Mouse (Mus musculus) intestine, embryonic 14.5 days (tissue): ENCODE measurements around the gene Emp1. TPM values are rescaled to one million over a fixed set of nuclear protein-coding genes. Genes with fewer than 3 reads are reported as not detected.
A peak's percentile ranks its signal among the peaks of the same experiment; 100 is the strongest.

Experiments
- ATAC-seq: fragments of 200-750 bp; cut with Nextera tagmentation; replicated peaks from 2 replicates; pipeline ENCODE4 v1.8.0; 2017; ENCODE audit warnings: low read depth, moderate number of reproducible peaks, moderate TSS enrichment, moderate library complexity; ENCODE audit not compliant: low FRiP score, low TSS enrichment
- DNase-seq: peaks from one replicate; pipeline ENCODE4 v3.0.0-alpha.2; 2018; ENCODE audit warnings: low spot score
- H3K27ac ChIP-seq: fragments of 300-500 bp; sonication (generic); 2 replicates; pipeline ENCODE4 v1.5.1; 2014; ENCODE audit warnings: low read depth, mild to moderate bottlenecking, control low read depth
- H3K27me3 ChIP-seq: fragments of 300-500 bp; sonication (generic); replicated peaks from 2 replicates; pipeline ENCODE4 v1.6.1; 2014; ENCODE audit warnings: low read length, control low read depth; ENCODE audit not compliant: control insufficient read depth, insufficient read depth
- H3K36me3 ChIP-seq: fragments of 300-500 bp; sonication (generic); 2 replicates; pipeline ENCODE4 v1.6.1; 2014; ENCODE audit warnings: low read length, control low read depth; ENCODE audit not compliant: control insufficient read depth, insufficient read depth
- H3K4me1 ChIP-seq: fragments of 300-500 bp; sonication (generic); replicated peaks from 2 replicates; pipeline ENCODE4 v1.6.1; 2014; ENCODE audit warnings: low read length, control low read depth, mixed read lengths; ENCODE audit not compliant: control insufficient read depth, insufficient read depth
- H3K4me2 ChIP-seq: fragments of 300-500 bp; sonication (generic); 2 replicates; pipeline ENCODE4 v1.6.1; 2014; ENCODE audit warnings: low read length
- H3K4me3 ChIP-seq: fragments of 300-500 bp; sonication (generic); 2 replicates; pipeline ENCODE4 v1.5.1; 2014; ENCODE audit warnings: low read depth, low read length, control low read depth, mixed read lengths
- H3K9ac ChIP-seq: fragments of 300-500 bp; sonication (generic); 2 replicates; pipeline ENCODE4 v1.6.1; 2014; ENCODE audit warnings: mild to moderate bottlenecking, low read length
- H3K9me3 ChIP-seq: fragments of 300-500 bp; sonication (generic); 2 replicates; pipeline ENCODE4 v1.6.1; 2016; ENCODE audit warnings: low read length, control low read depth; ENCODE audit not compliant: control insufficient read depth
- WGBS: fragments of 180-500 bp; shearing (Covaris S2); extraction: QIAGEN DNeasy Blood & Tissue Kit; methylation state at CpG from one replicate; pipeline ENCODE4 v1.1.7; 2014; 5-methylcytosine and 5-hydroxymethylcytosine counted together
- polyA plus RNA-seq: library from polyadenylated mRNA; unstranded; fragments of >200 nt; fragmentation: Nextera tagmentation; extraction: Ambion mirVana; gene quantifications from 2 replicates; pipeline ENCODE4 v1.2.1, GENCODE M21; 2014

The Emp1 gene
- polyA plus RNA-seq, 1 experiment from 2014 or later: 15.2 TPM

DNA sequence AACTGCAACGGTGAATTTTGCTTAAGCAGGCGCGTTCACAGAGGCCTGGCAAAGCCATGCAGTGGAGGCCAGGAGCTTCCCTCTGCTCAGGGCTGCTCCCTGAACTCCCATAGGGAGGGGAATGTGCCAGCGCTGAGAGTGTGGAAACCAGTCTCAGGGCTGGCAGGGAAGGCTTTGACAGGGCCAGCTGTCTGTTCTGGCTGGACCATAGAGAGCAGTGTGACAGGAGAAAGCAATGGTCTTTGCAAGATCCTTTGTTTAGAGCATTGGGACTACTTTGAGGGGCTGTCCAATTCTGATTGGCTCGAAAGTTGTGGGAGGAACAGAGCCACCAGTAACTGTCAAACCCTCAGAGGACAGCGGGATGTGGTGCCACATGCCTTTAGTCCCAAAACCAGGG lies 5.9 kb downstream of the Emp1 start:
- no peak overlapping the region for H3K4me3 ChIP-seq
- peaks cover 38% of the 10 kb centered on the region for H3K4me1 ChIP-seq
- ATAC-seq (no peak), DNase-seq (no peak)
- WGBS: 66% methylated on average over 6 of the region's 6 CpGs
- no peaks in the 10 kb centered on the region for H3K9me3 ChIP-seq
- no peak overlapping the region for H3K4me2 ChIP-seq
- no peak overlapping the region; the same call in 1 of the 2 replicates for H3K27ac ChIP-seq
- H3K36me3 ChIP-seq: no peaks in the 10 kb centered on the region
- H3K27me3 ChIP-seq: no peaks in the 10 kb centered on the region
- no peak overlapping the region for H3K9ac ChIP-seq

DNA sequence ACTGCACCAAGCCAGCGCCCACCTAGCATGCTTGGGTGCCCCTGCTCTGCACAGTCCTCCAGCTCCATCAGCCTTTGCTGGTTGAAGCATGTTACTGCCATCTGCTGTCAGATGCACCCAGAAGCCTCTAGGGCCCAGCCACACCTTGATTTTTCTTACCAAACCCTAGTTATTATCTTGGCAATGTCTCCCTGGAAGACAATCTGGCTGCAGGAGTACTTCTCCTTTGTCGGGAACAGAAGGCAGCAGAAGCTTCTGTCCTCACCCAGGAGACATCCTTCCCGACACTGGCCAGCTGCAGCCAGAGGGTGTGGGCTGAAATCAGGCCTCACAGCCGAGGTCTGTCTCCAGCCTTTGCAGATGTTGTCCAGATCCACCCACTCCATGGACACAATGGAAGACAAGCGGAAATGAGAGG lies 7.2 kb downstream of the Emp1 start:
- DNase-seq: peak; percentile 74
- H3K4me2 ChIP-seq: no peak overlapping the region
- H3K9me3 ChIP-seq: no peaks in the 10 kb centered on the region
- H3K4me1 ChIP-seq: peaks cover 33% of the 10 kb centered on the region
- peak overlapping the region; percentile 76; the same call in 1 of the 2 replicates for H3K27ac ChIP-seq
- peak; percentile 76 for ATAC-seq
- 31% methylated on average over 5 of the region's 5 CpGs for WGBS
- no peaks in the 10 kb centered on the region for H3K27me3 ChIP-seq
- H3K9ac ChIP-seq: no peak overlapping the region
- H3K4me3 ChIP-seq: no peak overlapping the region
- no peaks in the 10 kb centered on the region for H3K36me3 ChIP-seq

DNA sequence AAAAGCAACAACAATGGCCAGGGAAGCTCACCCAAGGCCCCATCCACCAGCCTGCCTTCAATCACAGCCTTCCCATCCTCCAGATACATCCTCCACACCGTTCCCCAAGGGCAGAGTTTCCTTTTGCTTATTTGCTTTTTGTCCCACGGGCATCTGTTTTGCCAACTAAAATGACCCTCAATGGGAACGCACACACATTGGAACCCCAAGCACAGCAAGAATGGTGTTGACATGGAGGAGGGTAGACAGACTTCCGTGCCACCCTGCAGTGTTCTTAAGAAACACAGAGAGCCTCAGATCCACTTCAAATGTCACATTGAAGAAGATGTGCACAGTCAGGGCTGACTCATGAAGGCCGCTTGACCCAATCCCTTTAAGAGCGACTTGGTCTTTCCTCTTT lies 8.6 kb downstream of the Emp1 start:
- no peak for DNase-seq
- no peak for ATAC-seq
- Histone ChIP-seq H3K9ac (no peak overlapping the region), H3K4me2 (no peak overlapping the region), H3K4me3 (no peak overlapping the region), H3K27me3 (no peaks in the 10 kb centered on the region), H3K27ac (no peak overlapping the region), H3K9me3 (no peaks in the 10 kb centered on the region), H3K4me1 (peaks cover 33% of the 10 kb centered on the region), H3K36me3 (no peaks in the 10 kb centered on the region)
- WGBS: 88% methylated on average over 6 of the region's 6 CpGs

DNA sequence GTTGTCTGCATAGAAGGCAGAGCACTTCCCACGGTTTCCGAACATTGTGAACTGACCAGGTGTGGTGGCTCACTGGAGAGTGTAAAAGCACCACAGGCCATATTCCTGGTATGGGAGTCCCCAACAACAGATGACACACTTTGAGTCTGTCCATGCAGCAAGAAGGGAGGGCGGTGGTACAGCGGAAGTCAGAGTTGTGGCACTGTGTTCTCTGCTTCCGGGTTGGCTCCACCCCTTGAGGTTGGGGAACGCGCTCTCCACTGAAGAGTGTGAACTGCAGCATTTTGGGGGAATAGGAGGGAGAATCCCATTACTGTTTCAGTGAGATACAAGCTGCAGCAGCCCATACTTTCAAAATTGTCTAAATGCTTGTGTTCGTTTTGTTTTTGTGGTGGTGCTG lies 11.0 kb downstream of the Emp1 start:
- H3K4me1 ChIP-seq: peaks cover 31% of the 10 kb centered on the region
- ATAC-seq (no peak), DNase-seq (no peak)
- H3K27me3 ChIP-seq: no peaks in the 10 kb centered on the region
- H3K4me2 ChIP-seq: no peak overlapping the region
- no peaks in the 10 kb centered on the region for H3K9me3 ChIP-seq
- WGBS: 86% methylated on average over 8 of the region's 8 CpGs
- H3K9ac ChIP-seq: no peak overlapping the region
- no peak overlapping the region for H3K27ac ChIP-seq
- no peaks in the 10 kb centered on the region for H3K36me3 ChIP-seq
- H3K4me3 ChIP-seq: no peak overlapping the region

DNA sequence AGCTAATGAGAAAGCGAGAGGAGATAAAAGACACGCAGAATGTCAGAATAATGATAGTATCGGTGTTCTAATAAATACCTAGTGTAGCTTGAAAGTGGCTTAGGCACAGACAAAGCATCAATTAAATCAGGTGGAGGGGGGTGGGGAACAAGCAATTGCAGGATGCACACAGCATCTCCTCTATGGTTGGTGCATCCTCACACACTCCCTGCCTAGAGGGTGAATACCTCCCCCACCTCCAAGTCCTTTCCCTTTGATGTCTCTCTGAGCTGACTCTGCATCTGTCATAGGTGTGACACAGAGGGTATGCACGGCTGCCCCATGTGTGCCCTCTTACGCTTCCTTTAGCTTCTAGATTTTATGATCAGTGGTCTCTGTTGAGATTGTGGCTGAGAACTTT lies 13.5 kb downstream of the Emp1 start:
- H3K27ac ChIP-seq: no peak overlapping the region

DNA sequence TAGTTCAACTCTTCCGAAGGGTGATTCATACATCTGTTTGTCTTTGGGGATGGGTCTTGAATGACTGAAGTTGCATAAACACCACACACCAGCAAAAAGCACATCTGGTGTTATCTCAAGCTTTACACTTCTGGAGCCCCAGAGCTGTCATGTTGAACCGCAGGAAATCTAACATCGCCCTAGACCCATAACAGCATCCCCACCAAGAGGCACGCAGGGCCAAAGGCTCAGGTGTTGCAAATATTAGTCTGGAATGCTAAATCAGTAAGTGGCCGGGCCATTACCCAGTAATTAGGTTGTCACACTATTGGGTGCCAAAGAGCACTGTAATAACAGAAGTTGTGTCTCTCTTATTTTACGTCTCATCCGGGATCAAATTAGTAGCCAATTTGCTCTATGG lies 13.9 kb downstream of the Emp1 start:
- Histone ChIP-seq H3K4me2 (no peak overlapping the region), H3K4me3 (no peak overlapping the region), H3K27ac (no peak overlapping the region), H3K36me3 (peaks cover 12% of the 10 kb centered on the region), H3K4me1 (peaks cover 9% of the 10 kb centered on the region), H3K9ac (no peak overlapping the region), H3K27me3 (no peaks in the 10 kb centered on the region), H3K9me3 (no peaks in the 10 kb centered on the region)
- 59% methylated on average over 7 of the region's 7 CpGs for WGBS
- DNase-seq (no peak), ATAC-seq (no peak)

More for the DNA sequence above, 13.5 kb downstream of the Emp1 start:
- Histone ChIP-seq H3K9me3 (no peaks in the 10 kb centered on the region), H3K4me1 (peaks cover 9% of the 10 kb centered on the region), H3K4me3 (no peak overlapping the region), H3K9ac (no peak overlapping the region), H3K27me3 (no peaks in the 10 kb centered on the region), H3K4me2 (no peak overlapping the region), H3K36me3 (peaks cover 9% of the 10 kb centered on the region)
- WGBS: 48% methylated on average over 5 of the region's 5 CpGs
- DNase-seq (no peak), ATAC-seq (no peak)

DNA sequence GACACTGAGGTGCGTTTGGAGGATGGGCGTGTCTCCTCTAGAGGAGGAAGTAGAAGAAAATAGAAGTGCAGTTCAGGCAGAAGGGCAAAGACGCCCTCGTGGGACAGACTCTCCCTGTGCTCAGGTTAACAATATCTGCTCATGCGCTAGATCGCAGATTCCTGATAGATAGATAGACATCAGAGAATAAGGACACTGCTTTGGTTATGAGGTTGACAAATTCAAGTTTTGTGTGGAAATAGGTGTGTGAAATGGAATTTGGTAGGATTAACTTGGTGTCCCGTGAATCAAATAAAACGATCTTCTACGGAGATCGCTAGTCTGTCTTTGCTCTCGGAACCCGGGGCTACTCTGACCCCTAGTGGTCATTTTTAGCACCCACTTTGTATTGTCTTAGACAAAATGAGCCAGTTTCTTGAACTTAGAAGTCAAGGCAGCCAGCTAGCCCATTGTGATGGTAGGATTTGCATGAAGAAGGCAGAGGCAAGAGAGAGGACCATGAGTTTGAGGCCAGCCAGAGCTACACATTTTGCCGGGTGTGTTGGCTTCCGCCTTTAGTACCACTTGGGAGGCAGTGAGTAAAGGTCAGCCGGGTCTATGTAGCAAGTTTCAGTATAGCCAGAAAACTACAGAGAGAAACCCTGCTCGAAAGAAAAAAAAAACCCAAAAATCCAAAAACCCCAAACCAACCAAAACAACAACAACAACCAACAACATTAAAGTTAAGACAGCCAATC lies 15.4 kb downstream of the Emp1 start:
- peak; percentile 77 for DNase-seq
- H3K36me3 ChIP-seq: peaks cover 21% of the 10 kb centered on the region
- peak overlapping the region; percentile 47 for H3K4me2 ChIP-seq
- H3K4me1 ChIP-seq: peaks cover 9% of the 10 kb centered on the region
- ATAC-seq: peak; percentile 69
- H3K9me3 ChIP-seq: 0 out of 2 replicates have a peak, but pooled peaks cover 3% of the 10 kb centered on the region
- 22% methylated on average over 16 of the region's 16 CpGs for WGBS
- H3K4me3 ChIP-seq: peak overlapping the region; percentile 18; the same call in 1 of the 2 replicates
- no peak overlapping the region for H3K9ac ChIP-seq
- no peak overlapping the region for H3K27ac ChIP-seq
- H3K27me3 ChIP-seq: no peaks in the 10 kb centered on the region

DNA sequence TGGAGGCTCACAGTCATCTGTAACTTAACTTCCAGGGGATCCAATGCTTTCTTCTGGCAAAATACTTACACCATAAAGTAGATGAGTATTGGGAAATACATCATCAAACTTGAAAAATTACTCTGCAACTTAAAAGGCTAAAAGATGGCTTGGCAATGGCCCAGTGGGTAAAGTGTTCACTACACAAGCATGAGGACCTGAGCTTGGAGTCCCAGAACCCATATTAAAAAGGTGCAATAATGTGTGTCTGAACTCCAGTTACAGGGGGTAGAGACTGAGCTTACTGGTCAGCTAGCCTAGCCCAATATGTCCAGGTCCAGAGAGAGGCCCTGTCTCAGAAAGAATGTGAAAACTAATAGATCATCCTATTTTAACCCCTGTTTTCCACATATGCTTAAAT lies 21.6 kb downstream of the Emp1 start:
- DNase-seq (no peak), ATAC-seq (no peak)
- H3K4me3 ChIP-seq: no peak overlapping the region
- H3K4me1 ChIP-seq: no peaks in the 10 kb centered on the region
- peaks cover 21% of the 10 kb centered on the region for H3K36me3 ChIP-seq
- H3K27me3 ChIP-seq: no peaks in the 10 kb centered on the region
- no peak overlapping the region for H3K4me2 ChIP-seq
- H3K27ac ChIP-seq: no peak overlapping the region
- H3K9me3 ChIP-seq: 0 out of 2 replicates have a peak, but pooled peaks cover 3% of the 10 kb centered on the region
- no peak overlapping the region for H3K9ac ChIP-seq
